Mouse (Mus musculus) left cerebral cortex, postnatal 10 days (tissue): ENCODE results near the gene Lrrc41. TPM values are rescaled to one million over a fixed set of nuclear protein-coding genes. Genes with fewer than 3 reads are reported as not detected.

Experiments used
- DNase-seq, 2 experiments: peaks; one replicate each; pipeline ENCODE4 v3.0.0; 2021 to 2022; ENCODE audit warnings: low spot score in 2 of 2, mixed read lengths in 1 of 2; ENCODE audit errors: extremely low spot score in 1 of 2
- intact Hi-C: fragments of 180-260 bp; cut with DNase I; formaldehyde crosslinking; loops from one replicate; pipeline ENCODE4 v1.15.1; 2025
- total RNA-seq, 2 experiments: library from RNA; stranded (reverse); gene quantifications; 2 replicates each; pipeline ENCODE4 v1.2.3; 2021

Lrrc41 gene
- total RNA-seq, 2 experiments from 2014 or later, result 52.3 to 54.0 TPM

- DNase-seq, result peak in 1 of 2 experiments; percentile 52
- intact Hi-C loops, result no loop called here
Observed at GRCm38 (mm10) chr4:116140801-116141574, 65.9 kb downstream of the Lrrc41 start.

- DNase-seq, result no peak
- intact Hi-C loops, result no loop called here
Observed at GRCm38 (mm10) chr4:116141736-116142135, 66.7 kb downstream of the Lrrc41 start.

- intact Hi-C loops, result no loop called here
- no peak for DNase-seq
Observed at GRCm38 (mm10) chr4:116142269-116142668, 67.2 kb downstream of the Lrrc41 start.

DNA sequence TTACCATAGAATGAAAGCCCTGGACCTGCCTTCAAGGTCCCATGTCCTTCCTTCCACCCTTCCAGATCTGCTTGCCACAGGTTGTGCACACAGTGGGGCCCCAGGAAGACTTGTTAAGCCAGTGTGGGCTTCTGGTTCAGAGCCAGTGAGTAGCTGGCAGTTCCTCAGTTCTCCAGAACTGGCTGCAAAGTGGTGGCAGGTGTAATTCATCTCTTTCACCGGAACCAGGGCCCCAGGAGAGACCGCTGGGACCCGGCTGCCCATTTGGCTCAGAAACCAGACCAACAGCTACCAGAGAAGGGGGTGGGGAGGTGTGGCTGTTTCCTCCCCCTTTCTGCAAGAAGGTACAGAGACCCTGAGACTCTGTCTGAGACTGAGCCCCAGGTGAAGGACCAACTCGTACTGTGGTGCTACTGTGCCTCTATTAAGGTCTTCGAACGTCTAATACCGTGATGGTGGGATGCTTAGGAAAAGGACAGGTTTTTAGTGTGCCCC lies 68.3 kb downstream of the Lrrc41 start:
- peak in 1 of 2 experiments; percentile 30 for DNase-seq
- intact Hi-C loops, result no loop called here

DNA sequence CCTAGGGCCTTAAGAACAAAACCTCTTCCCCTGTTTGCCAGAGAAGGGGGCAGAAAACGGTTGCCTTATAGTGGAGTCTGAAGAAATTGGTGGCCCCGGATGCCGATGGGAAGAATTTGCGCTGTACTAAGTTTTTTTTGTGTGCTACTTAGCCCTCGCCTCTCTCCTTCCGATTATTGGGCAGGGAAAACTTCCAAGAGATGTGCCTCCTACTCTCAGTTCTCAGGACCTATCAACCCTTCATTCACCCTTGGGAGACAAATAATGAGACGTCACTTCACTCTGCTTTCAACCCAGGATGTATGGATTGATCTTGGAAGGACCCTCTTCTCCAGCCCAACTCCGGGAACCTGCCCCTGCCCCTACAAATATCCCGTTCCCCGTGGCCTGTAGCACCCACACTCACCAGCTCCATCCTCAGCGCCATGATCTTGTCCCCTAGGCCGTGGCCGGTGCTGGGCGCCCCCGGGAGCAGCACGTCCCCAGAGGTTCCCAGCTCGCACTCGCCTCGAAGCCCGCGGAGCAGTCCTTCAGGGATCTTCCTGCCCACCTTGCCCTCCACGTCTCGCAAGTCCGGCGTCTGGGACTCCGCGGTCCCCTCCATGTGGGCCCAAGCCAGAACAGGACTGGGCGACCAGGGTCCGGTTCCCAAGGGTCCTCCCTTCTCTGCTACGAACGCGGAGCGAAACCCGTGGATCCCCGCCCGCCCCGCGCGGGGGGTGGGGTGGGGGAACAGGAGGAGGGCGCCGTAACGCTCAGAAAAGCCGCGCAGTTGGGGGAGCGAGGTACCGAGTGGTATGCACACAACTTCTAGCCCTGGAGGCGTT lies 69.0 kb downstream of the Lrrc41 start:
- intact Hi-C loops, result no loop called here
- peak; percentile 50 to 85 for DNase-seq

Other genes with a start within 250 kb of the Lrrc41 start
- 1 to 10 TPM; 3.8 to 5.8 TPM for gene Mob3c, start 247.2 kb upstream of the Lrrc41 start, total RNA-seq
- gene Mknk1, start 236.1 kb upstream of the Lrrc41 start, total RNA-seq, result 10 to 100 TPM; 42.9 to 44.9 TPM
- gene Kncn, start 190.9 kb upstream of the Lrrc41 start, total RNA-seq, result under 1 TPM; 0.16 to 0.64 TPM
- gene 6430628N08Rik, start 184.6 kb upstream of the Lrrc41 start, total RNA-seq, result under 1 TPM in 1 of 2 experiments, not detected in 1; 0.49 TPM
- gene Dmbx1, start 135.3 kb upstream of the Lrrc41 start, total RNA-seq, result under 1 TPM; 0.21 to 0.22 TPM
- 10 to 100 TPM; 70.6 to 70.8 TPM for gene Faah, start 57.3 kb upstream of the Lrrc41 start, total RNA-seq
- 1 to 10 TPM; 6.8 to 7.3 TPM for gene Nsun4, start 21.4 kb upstream of the Lrrc41 start, total RNA-seq
- gene Uqcrh, start 198 bp upstream of the Lrrc41 start, total RNA-seq, result 100 to 1,000 TPM; 411 to 421 TPM
- gene Rad54l, start 48.4 kb downstream of the Lrrc41 start, total RNA-seq, result 1 to 10 TPM; 1.1 to 1.3 TPM
- 10 to 100 TPM; 79.3 to 82.9 TPM for gene Pomgnt1, start 48.6 kb downstream of the Lrrc41 start, total RNA-seq
- 10 to 100 TPM; 26.8 to 31.2 TPM for gene Lurap1, start 76.1 kb downstream of the Lrrc41 start, total RNA-seq
- under 1 TPM; 0.60 to 0.73 TPM for gene Tspan1, start 92.3 kb downstream of the Lrrc41 start, total RNA-seq
- not detected for gene 1700042G07Rik, start 98.1 kb downstream of the Lrrc41 start, total RNA-seq
- not detected for gene Gm49337, start 98.1 kb downstream of the Lrrc41 start, total RNA-seq
- 10 to 100 TPM; 39.4 to 41.5 TPM for gene Pik3r3, start 146.3 kb downstream of the Lrrc41 start, total RNA-seq